Mouse (Mus musculus) telencephalon, adult 2 months (tissue): ENCODE results near the gene Slc39a11.
A peak's percentile ranks its signal among the peaks of the same experiment; 100 is the strongest.

Experiments used
- DNase-seq: peaks from one replicate; pipeline ENCODE4 v3.0.0-alpha.2; 2011; ENCODE audit warnings: low read depth, low spot score

Gene Slc39a11

DNA sequence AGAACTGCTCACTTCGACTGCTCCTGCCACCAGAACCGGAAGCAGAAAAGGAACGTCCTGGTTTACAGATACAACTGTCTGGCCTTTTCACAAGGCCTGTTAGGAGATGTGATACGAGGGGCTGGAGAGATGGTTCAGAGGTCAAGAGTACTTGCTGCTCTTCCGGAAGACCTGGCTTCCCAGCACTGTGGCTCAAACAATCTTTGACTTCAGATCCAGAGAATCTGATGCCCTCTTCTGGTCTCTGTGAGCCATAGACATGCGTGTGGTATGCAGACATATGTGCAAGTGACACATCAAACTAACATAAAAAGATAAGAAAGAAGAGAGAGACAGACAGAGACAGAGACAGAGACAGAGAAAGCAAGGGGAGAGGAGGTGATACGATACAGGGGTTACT is 17.6 kb downstream of the Slc39a11 start:
- no peak for DNase-seq

DNA sequence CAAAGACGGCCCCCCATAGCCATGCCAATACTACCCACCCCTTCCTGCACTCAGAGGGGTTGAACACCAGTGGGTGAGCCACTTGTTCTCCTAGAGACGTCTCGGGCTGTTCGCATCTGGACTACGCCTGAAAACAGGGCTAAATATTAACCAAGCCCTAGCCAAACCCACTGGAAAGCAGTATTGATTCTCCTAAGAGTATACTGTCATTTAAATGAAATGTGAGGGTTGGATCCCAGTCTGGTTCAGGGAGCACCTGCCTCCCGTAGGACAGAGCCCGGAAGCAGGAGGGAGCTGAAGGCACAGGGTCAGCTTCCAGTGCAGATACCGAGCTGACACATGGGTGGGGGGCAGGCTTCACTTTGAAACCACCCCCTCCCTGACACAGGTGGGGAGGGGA is 18.0 kb downstream of the Slc39a11 start:
- DNase-seq, result no peak

- DNase-seq, result no peak
Measured at GRCm38 (mm10) chr11:113631302-113631701, 18.6 kb downstream of the Slc39a11 start.

- no peak for DNase-seq
Measured at GRCm38 (mm10) chr11:113630642-113631041, 19.2 kb downstream of the Slc39a11 start.

DNA sequence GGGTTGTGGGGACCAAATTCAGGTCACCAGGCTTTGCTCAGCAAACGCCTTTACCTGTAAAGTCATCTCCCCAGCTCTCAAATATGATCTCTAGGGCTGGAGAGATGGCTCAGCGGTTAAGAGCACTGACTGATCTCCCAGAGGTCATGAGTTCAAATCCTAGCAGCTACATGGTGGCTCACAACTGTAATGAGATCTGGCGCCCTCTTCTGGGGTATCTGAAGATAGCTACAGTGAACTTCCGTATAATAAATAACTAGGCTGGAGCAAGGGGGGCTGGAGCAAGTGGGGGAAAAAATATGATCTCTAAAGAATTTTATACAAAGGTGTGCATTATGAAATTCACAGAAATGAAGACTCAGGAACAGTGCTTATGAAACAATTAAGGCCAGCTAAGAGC is 22.1 kb downstream of the Slc39a11 start:
- DNase-seq, result no peak

GRCm38 (mm10) chr11:113625437-113625836 is 24.4 kb downstream of the Slc39a11 start:
- no peak for DNase-seq

GRCm38 (mm10) chr11:113622028-113622427 is 27.9 kb downstream of the Slc39a11 start:
- no peak for DNase-seq

DNA sequence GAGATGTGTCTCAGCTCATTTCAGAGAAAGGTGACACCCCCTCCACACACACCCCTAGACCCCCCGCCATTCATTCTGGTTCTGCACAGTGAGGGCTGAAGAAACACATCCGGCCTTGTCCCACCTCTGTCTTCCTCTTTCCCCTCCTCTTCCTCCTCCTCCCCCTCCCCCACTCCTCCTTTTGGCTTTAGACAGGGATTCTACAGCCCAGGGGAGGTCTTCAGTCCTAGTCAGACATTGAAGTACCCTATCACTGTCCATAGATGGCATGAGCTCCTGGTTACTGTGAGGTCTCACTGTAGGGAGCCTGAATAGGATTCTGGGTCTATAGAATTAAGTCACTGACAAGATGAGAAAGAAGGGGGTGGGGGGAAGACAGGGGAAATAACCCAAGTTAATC is 28.9 kb downstream of the Slc39a11 start:
- no peak for DNase-seq

- DNase-seq, result no peak
Measured at GRCm38 (mm10) chr11:113619420-113620080, 30.3 kb downstream of the Slc39a11 start.

- no peak for DNase-seq
Measured at GRCm38 (mm10) chr11:113618672-113619419, 31.0 kb downstream of the Slc39a11 start, which contains the start of gene Sstr2. TSS of gene Sstr2 (plus strand) at chr11:113619342.

GRCm38 (mm10) chr11:113618303-113618671 is 31.6 kb downstream of the Slc39a11 start:
- no peak for DNase-seq

DNA sequence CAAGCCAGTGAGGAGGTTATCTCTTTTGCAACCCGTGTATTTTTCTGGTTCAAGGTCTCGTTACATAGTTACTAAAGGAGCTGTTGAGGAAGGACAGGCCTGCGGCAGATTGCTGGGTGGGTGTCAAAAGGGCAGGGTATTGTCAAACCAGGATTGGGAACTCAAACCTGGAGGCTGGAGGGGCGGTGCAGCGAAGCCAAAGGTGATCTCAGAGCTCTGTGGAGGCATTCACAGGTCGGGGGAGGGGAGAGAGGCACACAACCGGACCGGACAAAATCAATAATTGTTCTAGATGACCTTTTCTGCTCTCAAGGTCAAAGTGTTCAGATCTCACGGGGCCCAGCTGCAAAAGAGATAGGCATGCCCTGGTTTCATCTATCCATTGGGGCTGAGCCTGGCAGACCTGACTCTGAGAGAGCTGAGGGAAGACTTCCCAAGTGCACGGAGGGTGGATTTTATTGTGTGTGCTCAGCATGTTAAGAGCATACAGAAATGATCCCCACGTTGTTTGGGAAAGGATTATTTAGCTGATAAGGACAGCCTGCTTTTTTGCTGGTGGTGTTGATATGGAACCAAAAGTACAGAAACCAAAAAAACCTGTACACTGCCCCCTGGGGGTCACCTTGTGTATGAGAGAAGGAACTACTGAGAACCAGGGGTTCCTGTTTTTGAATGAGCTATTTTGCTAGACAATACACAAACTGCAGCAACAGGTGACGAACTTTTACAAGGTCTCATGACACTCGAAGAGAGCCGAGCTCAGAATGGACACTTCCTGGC is 32.6 kb downstream of the Slc39a11 start:
- DNase-seq, result no peak

DNA sequence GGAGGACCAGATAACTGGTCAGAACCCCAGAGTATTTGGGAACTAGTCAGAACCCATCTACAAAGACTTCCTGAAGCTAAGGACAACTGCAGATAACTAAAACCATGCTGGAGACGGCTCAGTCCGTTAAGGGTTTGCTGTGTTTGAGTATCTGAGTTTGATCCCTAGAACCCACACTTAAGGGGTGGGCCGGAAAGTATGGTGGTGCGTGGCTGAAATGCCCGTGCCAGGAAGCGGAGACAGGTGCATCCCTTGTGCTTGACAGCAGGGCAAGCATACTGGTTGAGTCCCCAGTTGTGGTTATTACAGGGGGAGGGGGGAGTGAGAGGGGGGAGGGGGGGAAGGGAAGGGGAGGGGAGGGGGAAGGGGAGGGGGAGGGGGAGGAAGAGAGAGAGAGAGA is 35.4 kb downstream of the Slc39a11 start:
- DNase-seq, result no peak

DNA sequence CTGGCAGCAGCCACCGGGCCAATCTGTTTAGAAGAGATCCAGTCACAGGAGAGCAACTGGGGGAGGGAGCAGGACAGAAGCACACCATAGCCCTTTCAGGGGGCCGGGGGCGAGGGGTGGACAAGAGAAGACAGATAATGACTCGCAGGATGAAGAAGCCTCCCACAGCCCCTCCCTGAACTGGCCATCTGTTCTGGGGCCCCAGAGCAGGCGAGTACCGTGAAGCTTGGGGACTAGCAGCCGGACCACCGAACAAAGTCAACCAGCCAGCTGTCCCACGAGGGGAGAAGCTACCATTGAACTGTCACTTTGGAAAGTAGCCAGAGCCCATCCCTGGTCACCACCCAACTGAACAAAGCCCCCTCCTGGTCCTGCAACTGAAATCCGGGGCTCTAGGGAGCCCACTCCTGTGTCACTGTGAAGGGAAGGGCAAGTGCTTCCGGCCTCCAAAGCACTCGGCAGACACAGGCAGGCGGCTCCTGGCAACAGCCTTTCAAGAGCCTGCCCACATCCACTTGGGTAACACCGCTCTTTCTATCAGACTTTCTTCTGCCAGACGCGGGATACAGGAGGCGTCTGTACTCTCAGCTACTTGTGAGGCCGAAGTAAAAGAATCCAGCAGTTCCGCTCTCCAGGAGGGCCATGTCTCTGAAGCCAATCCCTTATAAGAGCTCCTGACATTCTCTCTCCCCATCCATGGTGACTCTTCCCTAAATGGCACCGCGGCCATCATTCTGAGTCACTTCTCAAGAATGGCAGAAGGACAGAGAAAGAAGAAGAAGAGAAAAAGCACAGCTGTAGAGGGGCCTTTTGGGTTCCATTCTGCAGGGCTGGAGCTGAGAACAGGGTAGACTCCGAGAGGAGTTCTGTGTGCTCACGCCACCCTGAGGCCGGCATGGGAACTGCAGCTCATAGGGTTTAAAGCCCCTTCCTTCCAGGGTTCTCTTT is 37.9 kb downstream of the Slc39a11 start:
- no peak for DNase-seq

- DNase-seq, result peak; percentile 71
Measured at GRCm38 (mm10) chr11:113611112-113611646, 38.7 kb downstream of the Slc39a11 start.

DNA sequence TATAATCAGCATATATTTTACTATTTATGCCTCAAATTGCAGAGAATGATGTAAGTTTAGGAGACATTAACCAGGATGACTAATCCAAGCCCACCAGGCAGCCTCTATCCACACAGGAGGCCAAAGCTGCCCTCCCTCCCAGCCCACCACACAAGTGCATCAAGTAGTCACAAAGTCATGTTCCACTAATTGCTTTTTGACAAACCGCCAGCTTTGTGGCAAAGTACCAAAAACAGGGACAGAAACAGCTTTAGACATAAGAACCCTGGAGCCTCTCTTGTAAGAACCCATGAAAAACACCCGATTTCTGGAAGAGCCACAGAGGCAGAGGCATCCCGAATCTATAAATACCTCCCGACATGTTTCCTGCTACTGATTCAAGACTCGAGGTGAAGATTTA is 39.6 kb downstream of the Slc39a11 start:
- DNase-seq, result no peak

DNA sequence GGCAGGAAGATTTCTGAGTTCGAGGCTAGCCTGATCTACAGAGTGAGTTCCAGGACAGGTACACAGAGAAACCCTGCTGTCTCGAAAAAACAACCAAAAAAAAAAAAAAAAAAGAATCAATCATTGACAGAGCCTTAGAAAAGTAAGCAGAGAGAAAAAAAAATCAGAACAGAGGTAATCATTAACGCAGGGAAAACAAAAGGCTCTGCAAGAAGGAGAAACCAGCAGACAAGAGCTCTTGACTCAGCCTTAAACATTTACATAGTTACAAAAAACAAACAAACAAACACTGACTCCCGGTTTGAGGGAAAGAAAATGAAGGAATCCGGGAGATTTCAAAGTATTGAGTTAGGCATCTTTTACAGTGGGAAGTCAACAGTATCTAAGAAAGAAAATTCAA is 40.3 kb downstream of the Slc39a11 start:
- no peak for DNase-seq

DNA sequence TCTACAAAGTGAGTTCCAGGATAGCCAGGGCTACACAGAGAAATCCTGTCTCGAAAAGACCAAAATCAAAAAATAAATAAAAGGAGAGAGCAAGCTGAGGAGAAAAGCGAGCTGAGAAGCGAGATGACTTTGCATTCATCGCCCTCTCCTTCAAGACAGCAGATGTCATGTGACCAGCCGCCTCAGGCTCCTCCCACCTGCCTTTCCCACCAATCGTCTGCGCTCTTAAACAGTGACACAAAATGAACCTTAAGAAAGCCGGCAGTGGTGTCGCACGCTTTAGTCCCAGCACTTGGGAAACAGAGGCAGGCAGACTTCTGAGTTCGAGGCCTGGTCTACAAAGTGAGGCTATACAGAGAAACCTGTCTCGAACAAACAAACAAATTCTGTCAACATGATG is 42.3 kb downstream of the Slc39a11 start:
- no peak for DNase-seq

GRCm38 (mm10) chr11:113601616-113602343 is 48.1 kb downstream of the Slc39a11 start:
- DNase-seq, result no peak

DNA sequence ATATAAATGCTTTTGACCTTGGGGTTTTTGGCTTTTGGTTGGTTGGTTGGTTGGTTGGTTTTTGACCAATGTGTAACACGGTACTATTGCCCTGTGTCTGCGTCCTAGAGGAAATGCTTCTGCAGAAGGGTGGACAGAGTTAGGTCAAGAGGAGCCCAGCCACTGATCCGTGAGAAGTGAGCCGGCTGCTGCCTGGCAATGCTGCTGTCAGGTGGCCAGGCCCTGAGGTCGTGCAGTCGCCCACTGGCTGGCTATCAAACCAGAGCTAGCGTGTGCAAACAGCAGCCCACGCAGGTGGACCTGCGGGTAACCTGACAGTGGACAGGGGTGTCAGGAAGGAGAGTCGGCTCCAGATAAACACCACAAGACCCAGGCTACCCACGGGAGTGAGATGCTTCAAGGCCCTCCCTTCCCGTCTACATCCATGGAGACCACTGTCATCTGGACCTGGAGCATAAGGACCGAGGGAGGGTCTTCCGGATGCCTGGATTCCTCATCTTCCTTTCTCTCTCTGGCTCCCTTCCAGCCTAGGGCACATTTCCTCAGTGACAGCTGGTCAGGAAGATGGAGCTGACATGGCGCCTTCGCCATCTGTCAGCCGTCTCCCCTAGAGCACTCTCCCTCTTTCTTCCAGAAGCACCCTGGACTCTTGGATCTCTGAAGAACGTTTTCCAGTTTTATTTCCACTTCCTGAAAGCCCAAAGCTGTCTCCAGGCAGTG is 49.2 kb downstream of the Slc39a11 start:
- no peak for DNase-seq
